Mouse (Mus musculus) hindbrain, embryonic 11.5 days (tissue): ENCODE results near the gene Exoc2. TPM values are rescaled to one million over a fixed set of nuclear protein-coding genes. Genes with fewer than 3 reads are reported as not detected.

Experiments used
- ATAC-seq: fragments of 200-750 bp; cut with Nextera tagmentation; 2 replicates; pipeline ENCODE4 v1.8.0; 2017; ENCODE audit warnings: mild to moderate bottlenecking, moderate TSS enrichment, moderate library complexity; ENCODE audit not compliant: low FRiP score
- DNase-seq: peaks from one replicate; pipeline ENCODE4 v3.0.0-alpha.2; 2015; ENCODE audit warnings: low spot score
- H3K27ac ChIP-seq: fragments of 300-500 bp; sonication (generic); 2 replicates; pipeline ENCODE4 v1.5.1; 2014; ENCODE audit warnings: mild to moderate bottlenecking, low read depth, low read length
- H3K27me3 ChIP-seq: fragments of 300-500 bp; sonication (generic); 2 replicates; pipeline ENCODE4 v1.6.1; 2014; ENCODE audit warnings: mild to moderate bottlenecking, low read length, moderate library complexity, mixed read lengths; ENCODE audit not compliant: control insufficient read depth, insufficient read depth
- H3K36me3 ChIP-seq: fragments of 300-500 bp; sonication (generic); 2 replicates; pipeline ENCODE4 v1.6.1; 2014; ENCODE audit warnings: mild to moderate bottlenecking, low read length, moderate library complexity, mixed read lengths; ENCODE audit not compliant: control insufficient read depth, insufficient read depth
- H3K4me1 ChIP-seq: fragments of 300-500 bp; sonication (generic); replicated peaks from 2 replicates; pipeline ENCODE4 v1.6.1; 2014; ENCODE audit warnings: low read length, mixed read lengths; ENCODE audit not compliant: control insufficient read depth, insufficient read depth
- H3K4me2 ChIP-seq: fragments of 300-500 bp; sonication (generic); replicated peaks from 2 replicates; pipeline ENCODE4 v1.6.1; 2014; ENCODE audit warnings: mild to moderate bottlenecking, low read depth, low read length
- H3K4me3 ChIP-seq: fragments of 300-500 bp; sonication (generic); 2 replicates; pipeline ENCODE4 v1.5.1; 2014; ENCODE audit warnings: low read depth, low read length
- H3K9ac ChIP-seq: fragments of 300-500 bp; sonication (generic); 2 replicates; pipeline ENCODE4 v1.6.1; 2014; ENCODE audit warnings: low read depth, low read length
- H3K9me3 ChIP-seq: fragments of 300-500 bp; sonication (generic); 2 replicates; pipeline ENCODE4 v1.6.1; 2016; ENCODE audit warnings: low read length; ENCODE audit not compliant: control insufficient read depth
- WGBS: fragments of 180-500 bp; shearing (Covaris S2); extraction: QIAGEN DNeasy Blood & Tissue Kit; methylation state at CpG from one replicate; pipeline ENCODE4 v1.1.7; 2014; 5-methylcytosine and 5-hydroxymethylcytosine counted together
- polyA plus RNA-seq: library from polyadenylated mRNA; unstranded; fragments of >200 nt; fragmentation: Nextera tagmentation; extraction: Ambion mirVana; gene quantifications from 2 replicates; pipeline ENCODE4 v1.2.1, GENCODE M21; 2014

The Exoc2 gene
- polyA plus RNA-seq, 1 experiment from 2014 or later = 41.2 TPM

- Histone ChIP-seq H3K4me2 (no peak overlapping the region), H3K36me3 (no peaks in the 10 kb centered on the region), H3K4me3 (no peak overlapping the region), H3K4me1 (no peaks in the 10 kb centered on the region), H3K27me3 (no peaks in the 10 kb centered on the region), H3K9me3 (no peaks in the 10 kb centered on the region), H3K27ac (no peak overlapping the region), H3K9ac (no peak overlapping the region)
- WGBS = 47% methylated on average over 8 of the region's 8 CpGs
- DNase-seq = no peak
- no peak for ATAC-seq
These were observed 191.5 kb downstream of the Exoc2 start for GRCm38 (mm10) chr13:30782419-30782818.

- no peak for DNase-seq
- no peaks in the 10 kb centered on the region for H3K36me3 ChIP-seq
- H3K27me3 ChIP-seq = no peaks in the 10 kb centered on the region
- no peaks in the 10 kb centered on the region for H3K4me1 ChIP-seq
- H3K27ac ChIP-seq = no peak overlapping the region
- no peak overlapping the region for H3K4me3 ChIP-seq
- 76% methylated on average over 2 of the region's 2 CpGs for WGBS
- H3K9ac ChIP-seq = no peak overlapping the region
- no peak overlapping the region for H3K4me2 ChIP-seq
- ATAC-seq = no peak
- H3K9me3 ChIP-seq = no peaks in the 10 kb centered on the region
These were observed 192.0 kb downstream of the Exoc2 start for GRCm38 (mm10) chr13:30781905-30782304.

- Histone ChIP-seq H3K4me2 (no peak overlapping the region), H3K27ac (no peak overlapping the region), H3K4me1 (no peaks in the 10 kb centered on the region), H3K4me3 (no peak overlapping the region), H3K9ac (no peak overlapping the region), H3K9me3 (no peaks in the 10 kb centered on the region), H3K36me3 (no peaks in the 10 kb centered on the region), H3K27me3 (no peaks in the 10 kb centered on the region)
- 78% methylated on average over 11 of the region's 11 CpGs for WGBS
- no peak for DNase-seq
- ATAC-seq = no peak
These were observed 196.2 kb downstream of the Exoc2 start for GRCm38 (mm10) chr13:30777678-30778179.

- Histone ChIP-seq H3K4me2 (no peak overlapping the region), H3K9ac (no peak overlapping the region), H3K4me3 (no peak overlapping the region), H3K9me3 (no peaks in the 10 kb centered on the region), H3K27me3 (no peaks in the 10 kb centered on the region), H3K36me3 (no peaks in the 10 kb centered on the region), H3K27ac (no peak overlapping the region), H3K4me1 (no peaks in the 10 kb centered on the region)
- DNase-seq (no peak), ATAC-seq (no peak)
- 86% methylated on average over 2 of the region's 2 CpGs for WGBS
These were observed 197.9 kb downstream of the Exoc2 start for GRCm38 (mm10) chr13:30776021-30776420.

- no peaks in the 10 kb centered on the region for H3K36me3 ChIP-seq
- no peak overlapping the region for H3K9ac ChIP-seq
- 89% methylated on average over 6 of the region's 6 CpGs for WGBS
- ATAC-seq (no peak), DNase-seq (no peak)
- H3K27ac ChIP-seq = no peak overlapping the region
- H3K9me3 ChIP-seq = no peaks in the 10 kb centered on the region
- H3K4me2 ChIP-seq = no peak overlapping the region
- no peaks in the 10 kb centered on the region for H3K4me1 ChIP-seq
- H3K4me3 ChIP-seq = no peak overlapping the region
- H3K27me3 ChIP-seq = no peaks in the 10 kb centered on the region
These were observed 206.3 kb downstream of the Exoc2 start for GRCm38 (mm10) chr13:30767477-30768127.

GRCm38 (mm10) chr13:30766636-30767476 is 207.0 kb downstream of the Exoc2 start:
- Histone ChIP-seq H3K27me3 (no peaks in the 10 kb centered on the region), H3K9me3 (no peaks in the 10 kb centered on the region), H3K4me2 (no peak overlapping the region), H3K4me3 (no peak overlapping the region), H3K36me3 (no peaks in the 10 kb centered on the region), H3K27ac (no peak overlapping the region), H3K4me1 (no peaks in the 10 kb centered on the region), H3K9ac (no peak overlapping the region)
- WGBS = 91% methylated on average over 5 of the region's 5 CpGs
- ATAC-seq (no peak), DNase-seq (no peak)

- Histone ChIP-seq H3K4me3 (no peak overlapping the region), H3K9ac (no peak overlapping the region), H3K27me3 (no peaks in the 10 kb centered on the region), H3K27ac (no peak overlapping the region), H3K36me3 (no peaks in the 10 kb centered on the region), H3K4me2 (no peak overlapping the region), H3K4me1 (no peaks in the 10 kb centered on the region), H3K9me3 (no peaks in the 10 kb centered on the region)
- WGBS = 78% methylated on average over 5 of the region's 5 CpGs
- ATAC-seq (no peak), DNase-seq (no peak)
These were observed 208.0 kb downstream of the Exoc2 start for GRCm38 (mm10) chr13:30765906-30766305.

- no peaks in the 10 kb centered on the region for H3K27me3 ChIP-seq
- H3K27ac ChIP-seq = no peak overlapping the region
- H3K9ac ChIP-seq = no peak overlapping the region
- H3K4me1 ChIP-seq = no peaks in the 10 kb centered on the region
- no peak for DNase-seq
- H3K36me3 ChIP-seq = no peaks in the 10 kb centered on the region
- WGBS = 81% methylated on average over 8 of the region's 8 CpGs
- H3K4me2 ChIP-seq = no peak overlapping the region
- no peak for ATAC-seq
- no peaks in the 10 kb centered on the region for H3K9me3 ChIP-seq
- H3K4me3 ChIP-seq = no peak overlapping the region
These were observed 209.7 kb downstream of the Exoc2 start for GRCm38 (mm10) chr13:30764014-30764740.
